Mouse (Mus musculus) spleen, adult 2 months (tissue): ENCODE data around the gene Olfml3.

Experiments used
- CTCF ChIP-seq: fragments of 200-500 bp; IDR thresholded peaks from 2 replicates; pipeline ENCODE4 v1.5.1; 2011; ENCODE audit warnings: mild to moderate bottlenecking, inconsistent platforms; ENCODE audit not compliant: insufficient read depth, insufficient read length, insufficient replicate concordance; ENCODE audit errors: extremely low read depth
- POLR2A ChIP-seq: fragments of 200-500 bp; IDR thresholded peaks from 2 replicates; pipeline ENCODE4 v1.6.1; 2011; ENCODE audit warnings: low read depth, low read length, inconsistent platforms

- TF ChIP-seq CTCF (no peak), POLR2A (no peak)
Measured at GRCm38 (mm10) chr3:103714236-103714875, 23.4 kb downstream of the Olfml3 start.
